Mouse (Mus musculus): ENCODE data around the gene Commd8.

GRCm38 (mm10) chr5:72184437-72185100, 16.6 kb upstream of the Commd8 start:
- TF ChIP-seq CTCF (IDR thresholded peaks at IDR 0.05; ENCODE audit: insufficient read depth, low read length), result no peak
- no peak for TF ChIP-seq POLR2A (IDR thresholded peaks at IDR 0.05; ENCODE audit: borderline replicate concordance, extremely low read depth, low read depth, low read length)
